Mouse (Mus musculus): Measurements from ENCODE around the gene Cct5. TPM values are rescaled to one million over a fixed set of nuclear protein-coding genes. Genes with fewer than 3 reads are reported as not detected.

Gene Cct5
- total and polyA plus RNA-seq, 3 experiments = 858 to 1,445 (median 883) TPM

GRCm38 (mm10) chr15:31594260-31594659 lies 7.3 kb downstream of the Cct5 start:
- no peak overlapping the region for H3K4me3 ChIP-seq (replicated peaks in 1 of 3; ENCODE audit: low read depth in 2 of 3, low read length in 2 of 3, poor library complexity in 1 of 3)
- peaks cover 36% of the 10 kb centered on the region for H3K79me2 ChIP-seq (replicated peaks; ENCODE audit: control insufficient read depth, extremely low read depth, insufficient read depth, poor library complexity, severe bottlenecking)
- peaks cover 75 to 99% of the 10 kb centered on the region in 2 experiments for H3K36me3 ChIP-seq (replicated peaks in 1 of 2; ENCODE audit: control insufficient read depth in 1 of 2, insufficient read depth in 1 of 2, low read length in 1 of 2)
- no peak for DNase-seq (ENCODE audit: extremely low read depth)
- no peak overlapping the region for H3K9ac ChIP-seq (ENCODE audit: insufficient read depth, low read depth)
- in situ Hi-C loops (cut with MboI; ENCODE audit: low pct_ligation_motif_present, low pct_unique_long_range_greater_than_20kb, low sequenced_read_pairs) = no loop called here
- TF ChIP-seq RAD21 (IDR thresholded peaks at IDR 0.05; ENCODE audit: low read depth, low read length) (no peak), NRF1 (IDR thresholded peaks at IDR 0.05; ENCODE audit: low read depth, low read length) (no peak), CHD2 (IDR thresholded peaks at IDR 0.05; ENCODE audit: low read length) (no peak), JUN (IDR thresholded peaks at IDR 0.05; ENCODE audit: insufficient read depth, low read depth, low read length) (no peak), MXI1 (IDR thresholded peaks at IDR 0.05; ENCODE audit: low read depth, low read length) (no peak), PAX5 (IDR thresholded peaks at IDR 0.05; ENCODE audit: low read length) (no peak), USF2 (conservative IDR thresholded peaks at IDR 0.05; ENCODE audit: low read depth, low read length) (no peak), UBTF (IDR thresholded peaks at IDR 0.05; ENCODE audit: low read depth, low read length) (no peak), IRF4 (IDR thresholded peaks at IDR 0.05; ENCODE audit: low read depth, low read length) (no peak), ETS1 (conservative IDR thresholded peaks at IDR 0.05; ENCODE audit: low read depth, low read length) (no peak), KAT2A (IDR thresholded peaks at IDR 0.05; ENCODE audit: insufficient replicate concordance, low read length) (no peak), RCOR1 (conservative IDR thresholded peaks at IDR 0.05; ENCODE audit: low read depth, low read length) (no peak)
- H3K27ac ChIP-seq (ENCODE audit: insufficient read depth, low read depth) = no peak overlapping the region
- no peak overlapping the region for H3K4me2 ChIP-seq (ENCODE audit: insufficient read depth, low read depth, poor library complexity, severe bottlenecking)
- no peaks in the 10 kb centered on the region for H3K27me3 ChIP-seq (replicated peaks)
- no peaks in the 10 kb centered on the region for H3K9me3 ChIP-seq (replicated peaks; ENCODE audit: low read length)
- dilution Hi-C loops (cut with MboI; ENCODE audit: extremely low pct_ligation_motif_present, extremely low pct_unique_long_range_greater_than_20kb, low sequenced_read_pairs) = no loop called here
- peaks cover 5 to 43% of the 10 kb centered on the region in 2 experiments for H3K4me1 ChIP-seq (ENCODE audit: control insufficient read depth in 1 of 2, insufficient read depth in 2 of 2)

- H3K4me3 ChIP-seq (replicated peaks in 1 of 3; ENCODE audit: low read depth in 2 of 3, low read length in 2 of 3, poor library complexity in 1 of 3) = no peak overlapping the region
- peaks cover 19% of the 10 kb centered on the region for H3K79me2 ChIP-seq (replicated peaks; ENCODE audit: control insufficient read depth, extremely low read depth, insufficient read depth, poor library complexity, severe bottlenecking)
- H3K9ac ChIP-seq (ENCODE audit: insufficient read depth, low read depth) = no peak overlapping the region
- in situ Hi-C loops (cut with MboI; ENCODE audit: low pct_ligation_motif_present, low pct_unique_long_range_greater_than_20kb, low sequenced_read_pairs) (no loop called here), dilution Hi-C loops (cut with MboI; ENCODE audit: extremely low pct_ligation_motif_present, extremely low pct_unique_long_range_greater_than_20kb, low sequenced_read_pairs) (no loop called here)
- H3K36me3 ChIP-seq (replicated peaks in 1 of 2; ENCODE audit: control insufficient read depth in 1 of 2, insufficient read depth in 1 of 2, low read length in 1 of 2) = peaks cover 75 to 89% of the 10 kb centered on the region in 2 experiments
- peaks cover 2 to 25% of the 10 kb centered on the region in 2 experiments; a peak in 3 of 4 replicates for H3K4me1 ChIP-seq (ENCODE audit: control insufficient read depth in 1 of 2, insufficient read depth in 2 of 2)
- TF ChIP-seq CHD2 (IDR thresholded peaks at IDR 0.05; ENCODE audit: low read length) (no peak), MYC (IDR thresholded peaks at IDR 0.05; ENCODE audit: low read depth, low read length) (no peak), GABPA (IDR thresholded peaks at IDR 0.05; ENCODE audit: insufficient replicate concordance, low read depth, low read length) (no peak), MAZ (IDR thresholded peaks at IDR 0.05; ENCODE audit: low read depth, low read length) (no peak), KAT2A (IDR thresholded peaks at IDR 0.05; ENCODE audit: insufficient replicate concordance, low read length) (no peak), ZC3H11A (IDR thresholded peaks at IDR 0.05; ENCODE audit: low read depth, low read length) (no peak), UBTF (IDR thresholded peaks at IDR 0.05; ENCODE audit: low read depth, low read length) (no peak), MEF2A (IDR thresholded peaks at IDR 0.05; ENCODE audit: borderline replicate concordance, low read depth, low read length) (no peak), CHD1 (IDR thresholded peaks at IDR 0.05; ENCODE audit: low read depth, low read length) (no peak), MXI1 (IDR thresholded peaks at IDR 0.05; ENCODE audit: low read depth, low read length) (no peak), NELFE (IDR thresholded peaks at IDR 0.05; ENCODE audit: low read depth, low read length) (no peak), PAX5 (IDR thresholded peaks at IDR 0.05; ENCODE audit: low read length) (no peak), TCF12 (IDR thresholded peaks at IDR 0.05; ENCODE audit: low read depth, low read length) (no peak), MAFK (IDR thresholded peaks at IDR 0.05; ENCODE audit: insufficient replicate concordance, low read length) (no peak), SIN3A (IDR thresholded peaks at IDR 0.05; ENCODE audit: low read length) (no peak), JUND (conservative IDR thresholded peaks at IDR 0.05; ENCODE audit: low read depth, low read length) (no peak), EP300 (IDR thresholded peaks at IDR 0.05; ENCODE audit: low read length) (no peak)
- H3K9me3 ChIP-seq (replicated peaks; ENCODE audit: low read length) = no peaks in the 10 kb centered on the region
- no peak overlapping the region for H3K4me2 ChIP-seq (ENCODE audit: insufficient read depth, low read depth, poor library complexity, severe bottlenecking)
- DNase-seq (ENCODE audit: extremely low read depth) = no peak
- no peak overlapping the region for H3K27ac ChIP-seq (ENCODE audit: insufficient read depth, low read depth)
- H3K27me3 ChIP-seq (replicated peaks) = no peaks in the 10 kb centered on the region
Measured at GRCm38 (mm10) chr15:31592531-31592930, 9.1 kb downstream of the Cct5 start.

All from CH12.LX (cell line).